Mouse (Mus musculus): ENCODE data around the gene Polr3g.
"Not testable (repeated sequence)": the region's sequence is repeated elsewhere in the genome, so short reads cannot be mapped to it uniquely, and the experiment has no call there.

The Polr3g gene

GRCm38 (mm10) chr13:81710775-81711545 is at the start of gene Polr3g, which contains the start of gene Mblac2:
Polr3g (minus strand) TSS chr13:81711013.
Mblac2 (plus strand) TSS chr13:81711341.
- DNase-seq (ENCODE audit: low spot score): peak; percentile 98

GRCm38 (mm10) chr13:81760379-81760778 is 49.6 kb upstream of the Polr3g start:
- DNase-seq (ENCODE audit: low spot score): peak; percentile 81

GRCm38 (mm10) chr13:81757058-81757660 is 46.3 kb upstream of the Polr3g start:
- DNase-seq (ENCODE audit: low spot score): no peak

GRCm38 (mm10) chr13:81755324-81755723 is 44.5 kb upstream of the Polr3g start:
- DNase-seq (ENCODE audit: low spot score): no peak

- no peak for DNase-seq (ENCODE audit: low spot score)
These were observed 44.1 kb upstream of the Polr3g start for GRCm38 (mm10) chr13:81754878-81755277.

GRCm38 (mm10) chr13:81744092-81744396 is 33.2 kb upstream of the Polr3g start:
- no peak for DNase-seq (ENCODE audit: low spot score)

- no peak for DNase-seq (ENCODE audit: low spot score)
These were observed 32.7 kb upstream of the Polr3g start for GRCm38 (mm10) chr13:81743391-81744091.

GRCm38 (mm10) chr13:81740898-81741297 is 30.1 kb upstream of the Polr3g start:
- DNase-seq (ENCODE audit: low spot score): no peak

- no peak for DNase-seq (ENCODE audit: low spot score)
These were observed 25.8 kb upstream of the Polr3g start for GRCm38 (mm10) chr13:81736606-81737005.

GRCm38 (mm10) chr13:81730362-81730761 is 19.5 kb upstream of the Polr3g start:
- no peak for DNase-seq (ENCODE audit: low spot score)

GRCm38 (mm10) chr13:81729102-81729501 is 18.3 kb upstream of the Polr3g start:
- no peak for DNase-seq (ENCODE audit: low spot score)

GRCm38 (mm10) chr13:81728141-81728540 is 17.3 kb upstream of the Polr3g start:
- not testable (repeated sequence) for DNase-seq (ENCODE audit: low spot score)

- no peak for DNase-seq (ENCODE audit: low spot score)
These were observed 3.1 kb upstream of the Polr3g start for GRCm38 (mm10) chr13:81713896-81714295.

- DNase-seq (ENCODE audit: low spot score): no peak
These were observed 946 bp upstream of the Polr3g start for GRCm38 (mm10) chr13:81711546-81712371.

- no peak for DNase-seq (ENCODE audit: low spot score)
These were observed 547 bp downstream of the Polr3g start for GRCm38 (mm10) chr13:81710266-81710665.

- no peak for DNase-seq (ENCODE audit: low spot score)
These were observed 1.0 kb downstream of the Polr3g start for GRCm38 (mm10) chr13:81709805-81710204.

GRCm38 (mm10) chr13:81706311-81706710 is 4.5 kb downstream of the Polr3g start:
- DNase-seq (ENCODE audit: low spot score): no peak

GRCm38 (mm10) chr13:81703621-81704020 is 7.2 kb downstream of the Polr3g start:
- no peak for DNase-seq (ENCODE audit: low spot score)

GRCm38 (mm10) chr13:81703148-81703547 is 7.7 kb downstream of the Polr3g start:
- DNase-seq (ENCODE audit: low spot score): no peak

GRCm38 (mm10) chr13:81694446-81694845 is 16.4 kb downstream of the Polr3g start:
- DNase-seq (ENCODE audit: low spot score): no peak

GRCm38 (mm10) chr13:81691606-81692005 is 19.2 kb downstream of the Polr3g start:
- DNase-seq (ENCODE audit: low spot score): peak; percentile 51

- no peak for DNase-seq (ENCODE audit: low spot score)
These were observed 20.3 kb downstream of the Polr3g start for GRCm38 (mm10) chr13:81690477-81690876.

All from retina, embryonic 14.5 days (tissue).